Mouse (Mus musculus): ENCODE measurements around the gene Gsta1.
"Not testable (repeated sequence)": the region's sequence is repeated elsewhere in the genome, so short reads cannot be mapped to it uniquely, and the experiment has no call there.

Gsta1 gene

DNA sequence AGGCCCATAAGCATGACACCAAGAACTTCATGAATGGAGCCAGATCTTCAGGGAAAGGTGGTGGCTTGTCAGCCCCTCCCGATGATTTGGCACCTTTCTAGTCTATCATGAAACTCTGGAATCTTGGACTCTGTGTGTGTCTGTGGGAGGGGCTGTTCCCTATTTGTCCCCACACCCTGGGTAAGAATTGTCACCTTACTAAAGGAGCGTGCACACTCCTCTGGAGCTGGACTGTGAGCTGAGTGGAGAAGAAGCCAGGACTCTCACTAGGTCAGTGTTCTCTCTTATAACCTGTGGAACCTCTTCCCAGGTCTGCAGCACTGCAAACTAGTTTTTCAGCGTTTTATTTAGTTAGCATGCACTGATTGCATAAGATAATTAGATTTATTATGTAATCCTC is at the start of gene Gsta1:
Gsta1 (plus strand) TSS at position 196 of the 400 bp plus-strand sequence.
- not testable (repeated sequence) for DNase-seq (ENCODE audit: low read depth, low spot score)

GRCm38 (mm10) chr9:78182474-78182873 is 48.0 kb upstream of the Gsta1 start, which contains the start of gene Gsta4:
Gene Gsta4 (plus strand): TSS chr9:78182774.
- DNase-seq (ENCODE audit: low read depth, low spot score) = not testable (repeated sequence)

- no peak for DNase-seq (ENCODE audit: low read depth, low spot score)
Measured at GRCm38 (mm10) chr9:78185686-78186085, 44.8 kb upstream of the Gsta1 start.

DNA sequence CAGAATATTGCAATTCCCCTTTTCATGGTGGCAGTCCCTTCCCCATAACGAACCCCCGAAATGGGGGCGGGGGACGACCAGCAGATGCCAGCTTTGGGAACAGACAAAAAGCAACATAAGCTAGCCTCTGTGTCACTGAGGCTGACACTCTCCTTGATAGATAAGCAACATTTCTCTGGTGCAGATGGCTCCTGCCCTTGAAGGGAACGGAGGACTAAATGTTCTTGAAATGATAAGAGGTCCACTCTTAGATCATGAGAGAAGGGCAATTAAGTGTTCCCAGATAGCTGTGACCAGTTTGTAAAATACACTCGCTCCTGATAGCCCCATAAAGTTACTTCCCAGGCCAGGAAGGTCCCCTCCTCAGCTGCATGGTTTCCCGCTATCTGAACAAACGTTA is 41.5 kb upstream of the Gsta1 start:
- no peak for DNase-seq (ENCODE audit: low read depth, low spot score)

DNA sequence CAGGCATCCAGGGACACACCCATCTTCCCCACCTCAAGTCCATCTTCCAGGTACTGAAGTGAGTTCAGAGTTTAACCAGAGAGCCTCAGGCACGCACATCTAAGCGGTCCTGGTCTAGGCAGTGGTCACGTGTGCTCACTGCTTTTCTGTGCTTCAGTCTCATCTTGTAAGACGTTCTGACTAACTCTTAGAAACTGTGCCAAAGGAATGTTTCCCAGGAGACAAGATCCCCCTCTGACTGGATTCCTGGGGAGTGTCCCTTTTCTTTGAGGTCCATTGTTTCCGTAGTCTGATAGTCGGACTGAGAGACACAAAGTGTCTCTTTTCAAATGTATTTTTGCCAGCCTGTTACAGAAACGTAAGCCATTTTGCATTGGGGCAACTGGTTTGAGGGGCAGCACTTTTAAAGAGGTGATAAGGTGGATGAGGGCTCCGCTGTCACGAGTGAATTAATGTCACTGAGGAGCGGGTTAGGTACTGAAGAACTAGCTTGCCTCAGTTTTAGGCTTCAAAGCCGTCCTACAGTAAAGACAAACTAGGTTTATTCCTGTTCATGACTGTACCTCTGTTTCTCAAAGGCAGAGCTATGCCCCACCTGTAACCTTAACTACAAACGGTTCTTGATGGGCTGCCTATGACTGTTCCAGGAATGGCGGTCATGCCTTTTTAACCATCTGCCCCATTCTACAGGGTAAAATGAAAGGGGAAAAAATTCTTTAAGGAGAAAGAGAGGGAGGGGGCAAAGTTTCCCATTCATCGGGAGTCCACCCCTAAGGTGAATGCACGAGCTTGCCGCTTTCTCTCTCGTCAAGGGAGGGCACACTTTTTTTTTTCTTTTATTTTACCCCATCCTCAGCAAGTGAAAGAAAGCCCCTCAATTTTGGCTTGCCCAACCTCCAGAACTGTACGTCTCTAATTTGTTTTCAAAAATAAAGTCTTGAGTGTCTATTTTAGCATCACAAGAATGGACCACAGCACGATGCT is 39.5 kb upstream of the Gsta1 start:
- DNase-seq (ENCODE audit: low read depth, low spot score) = no peak

DNA sequence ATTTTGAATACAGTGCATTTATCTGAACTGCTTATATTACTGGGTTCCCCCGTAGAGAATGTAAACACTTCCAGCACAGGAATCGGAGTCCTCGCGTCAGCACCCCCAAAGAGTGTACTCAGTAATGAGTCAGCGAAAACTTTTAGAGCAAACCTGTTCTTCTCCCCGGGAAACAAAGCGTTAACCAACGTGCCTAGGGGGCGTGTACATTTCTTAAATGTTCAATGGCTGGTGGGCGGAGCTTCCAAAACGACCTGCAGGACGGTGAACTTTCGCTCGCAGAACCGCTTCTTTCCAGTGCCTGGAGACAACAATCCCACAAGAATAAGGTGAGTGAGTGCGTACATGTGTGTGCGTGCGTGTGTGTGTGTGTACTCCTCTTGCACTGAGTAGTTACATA is 38.7 kb upstream of the Gsta1 start:
- peak; percentile 89 for DNase-seq (ENCODE audit: low read depth, low spot score)

DNA sequence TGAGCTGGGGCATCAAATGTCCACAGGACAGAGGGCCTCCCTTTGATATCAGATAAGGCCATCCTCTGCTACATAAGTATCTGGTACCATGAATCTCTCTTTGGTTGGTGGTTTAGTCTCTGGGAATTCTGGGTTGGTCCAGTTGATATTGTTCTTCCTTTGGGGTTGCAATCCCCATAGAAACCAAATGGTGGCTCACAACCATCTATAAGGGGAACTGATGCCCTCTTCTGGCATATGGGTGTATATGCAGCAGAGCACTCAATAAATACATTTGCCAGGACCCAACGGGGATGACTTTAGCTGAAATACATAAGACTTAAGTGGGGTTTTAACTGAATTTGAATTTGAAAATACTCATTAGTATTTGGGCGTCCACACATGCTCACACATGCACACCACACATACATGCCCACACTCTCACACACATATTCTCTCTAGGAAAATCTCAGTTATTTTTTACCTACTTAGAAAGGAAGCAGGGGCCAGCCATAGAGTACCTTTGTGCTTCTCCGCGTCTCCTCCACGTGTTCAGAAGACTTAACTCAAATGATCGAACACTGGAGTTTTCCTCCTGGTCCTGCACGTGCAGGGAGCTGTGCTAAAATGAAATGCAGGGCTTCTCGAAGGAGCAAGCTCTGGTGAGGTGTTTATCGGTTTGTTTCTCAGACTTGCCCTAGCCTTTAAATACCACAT is 36.4 kb upstream of the Gsta1 start:
- peak; percentile 63 for DNase-seq (ENCODE audit: low read depth, low spot score)

DNA sequence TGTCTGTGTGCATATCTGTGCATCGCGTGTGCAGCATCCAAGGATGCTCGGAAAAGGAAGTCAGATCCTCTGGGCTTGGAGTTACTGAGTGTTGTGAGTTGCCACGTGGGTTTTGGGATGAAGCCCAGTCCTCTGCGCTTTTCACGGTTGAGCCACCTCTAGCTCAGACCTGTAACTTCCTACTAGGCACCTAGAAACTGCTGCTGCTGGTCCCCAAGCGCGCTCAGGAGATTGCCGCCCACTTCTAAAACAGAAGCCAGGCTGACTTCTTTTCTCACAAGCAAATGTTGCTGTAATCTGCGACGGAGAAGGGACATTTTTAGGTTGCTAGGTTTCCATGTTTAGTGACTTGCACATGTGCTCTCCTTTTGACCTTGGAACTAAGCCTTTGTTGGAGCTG is 35.4 kb upstream of the Gsta1 start:
- DNase-seq (ENCODE audit: low read depth, low spot score) = no peak

DNA sequence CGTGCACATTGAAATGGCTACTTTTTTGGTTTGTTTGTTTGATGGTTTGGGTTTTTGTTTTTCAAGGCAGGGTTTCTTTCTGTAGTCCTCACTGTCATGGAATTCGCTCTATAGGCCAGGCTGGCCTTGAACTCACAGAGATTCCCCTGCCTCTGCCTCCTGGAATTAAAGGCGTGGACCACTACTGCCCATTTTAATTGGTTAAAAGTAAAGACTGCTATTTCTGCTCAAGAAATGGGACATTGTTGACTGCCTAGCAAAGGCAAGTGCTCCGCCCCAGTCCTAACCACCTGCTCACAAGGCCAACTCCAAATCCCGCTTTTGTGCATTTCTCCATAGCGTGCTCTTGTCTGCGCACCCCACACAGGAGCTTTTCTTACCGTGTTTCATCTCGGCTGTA is 32.7 kb upstream of the Gsta1 start:
- no peak for DNase-seq (ENCODE audit: low read depth, low spot score)

DNA sequence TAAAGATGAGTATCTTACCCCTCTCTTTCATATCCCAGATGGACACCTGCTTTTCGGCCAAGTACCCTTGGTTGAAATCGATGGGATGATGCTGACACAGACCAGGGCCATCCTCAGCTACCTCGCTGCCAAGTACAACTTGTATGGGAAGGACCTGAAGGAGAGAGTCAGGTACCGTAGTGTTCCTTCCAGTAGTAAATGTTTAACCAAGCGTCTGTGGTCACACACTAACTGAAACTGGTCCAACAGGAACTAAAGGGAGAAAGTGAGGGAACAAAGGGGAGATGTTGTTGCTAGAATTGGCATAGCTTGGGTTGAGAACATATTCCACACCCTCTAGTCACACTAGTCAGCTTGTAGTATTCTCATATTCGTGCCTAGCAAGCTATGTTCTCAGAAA is 26.3 kb upstream of the Gsta1 start:
- DNase-seq (ENCODE audit: low read depth, low spot score) = no peak

GRCm38 (mm10) chr9:78208956-78209355 is 21.5 kb upstream of the Gsta1 start:
- no peak for DNase-seq (ENCODE audit: low read depth, low spot score)

- no peak for DNase-seq (ENCODE audit: low read depth, low spot score)
Measured at GRCm38 (mm10) chr9:78210079-78210478, 20.4 kb upstream of the Gsta1 start.

- DNase-seq (ENCODE audit: low read depth, low spot score) = no peak
Measured at GRCm38 (mm10) chr9:78210821-78211220, 19.6 kb upstream of the Gsta1 start.

GRCm38 (mm10) chr9:78211521-78211920 is 18.9 kb upstream of the Gsta1 start:
- DNase-seq (ENCODE audit: low read depth, low spot score) = no peak

GRCm38 (mm10) chr9:78212341-78213049 is 18.0 kb upstream of the Gsta1 start:
- DNase-seq (ENCODE audit: low read depth, low spot score) = no peak

DNA sequence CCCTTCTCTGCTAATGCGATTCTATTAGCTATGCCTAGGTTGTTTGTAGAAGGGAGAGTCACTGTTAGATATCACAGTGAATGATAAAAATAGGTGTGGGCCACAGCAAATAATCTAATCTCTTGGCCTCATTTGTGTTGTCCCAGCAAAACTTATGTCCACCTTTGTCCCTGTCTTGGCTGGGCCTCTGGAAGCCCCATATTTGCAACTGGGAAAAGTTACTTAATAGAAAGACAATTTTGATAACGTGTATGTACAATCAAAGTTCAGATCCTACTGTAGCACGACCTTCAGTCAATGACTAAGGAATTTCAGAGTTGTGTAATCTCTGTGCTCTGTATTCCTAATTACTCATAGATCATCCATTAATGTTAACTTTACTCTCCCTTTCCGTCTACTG is 13.4 kb upstream of the Gsta1 start:
- DNase-seq (ENCODE audit: low read depth, low spot score) = no peak

DNA sequence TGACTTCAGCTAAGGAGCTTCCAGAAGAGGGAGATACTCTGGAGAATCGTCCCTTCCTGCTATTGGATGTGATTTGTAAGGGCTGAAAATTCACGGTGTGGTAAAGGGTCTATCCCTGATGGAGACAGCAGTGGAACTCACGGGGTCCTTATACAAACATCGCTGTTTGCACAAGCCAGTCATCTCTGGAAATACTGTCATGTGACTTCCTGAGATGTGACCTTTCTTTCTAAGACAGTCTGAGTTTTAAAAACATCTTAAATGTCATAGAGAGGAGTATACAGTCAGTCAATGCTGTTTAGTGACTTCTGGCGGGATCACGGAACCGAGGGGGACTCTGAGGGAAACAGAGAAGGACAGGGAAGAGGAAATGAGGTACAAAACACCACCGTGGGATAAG is 7.8 kb upstream of the Gsta1 start:
- DNase-seq (ENCODE audit: low read depth, low spot score) = no peak

GRCm38 (mm10) chr9:78223221-78223902 is 7.1 kb upstream of the Gsta1 start:
- DNase-seq (ENCODE audit: low read depth, low spot score) = no peak

GRCm38 (mm10) chr9:78224418-78224817 is 6.0 kb upstream of the Gsta1 start:
- DNase-seq (ENCODE audit: low read depth, low spot score) = no peak

DNA sequence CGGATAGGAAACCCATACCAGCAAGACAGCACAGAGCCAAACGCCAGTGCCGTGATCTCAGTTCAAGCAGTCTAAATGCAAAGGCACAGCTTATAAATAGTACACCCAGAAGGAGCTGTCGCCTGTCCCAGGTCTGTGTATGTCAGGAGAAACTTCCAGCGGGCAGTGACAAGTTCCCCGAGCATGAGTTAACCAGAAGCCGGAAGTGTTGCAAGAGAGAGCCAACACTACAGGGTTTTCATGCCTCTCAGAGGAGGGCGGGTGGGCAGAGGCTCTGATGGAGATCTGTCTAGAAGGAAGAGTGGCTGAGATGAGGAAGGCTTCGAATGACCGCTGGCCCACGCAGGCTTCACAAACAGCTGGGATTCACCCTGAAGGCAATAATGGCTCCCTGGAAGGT is 5.2 kb upstream of the Gsta1 start:
- DNase-seq (ENCODE audit: low read depth, low spot score) = no peak

DNA sequence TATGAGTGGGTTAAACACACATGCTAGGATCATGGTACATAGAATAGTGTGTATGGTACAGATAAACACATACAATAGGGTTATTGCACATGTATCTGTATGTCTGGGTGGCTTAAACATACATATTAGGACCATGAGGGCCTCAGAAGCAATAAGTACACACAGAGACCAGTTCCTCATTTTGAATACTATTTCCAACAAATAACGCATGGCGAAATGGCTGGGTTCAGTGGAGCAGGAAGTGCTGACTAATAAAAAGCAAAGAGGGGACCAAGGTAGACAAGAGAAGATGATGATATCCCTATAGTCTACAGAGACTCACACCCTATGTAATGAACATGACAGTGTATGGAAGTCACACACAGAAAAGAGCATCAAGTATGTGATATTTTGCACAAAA is 2.3 kb upstream of the Gsta1 start:
- no peak for DNase-seq (ENCODE audit: low read depth, low spot score)

All from forelimb bud, embryonic 11.5 days (tissue).